Mouse (Mus musculus): ENCODE results near the gene Ncln. TPM values are rescaled to one million over a fixed set of nuclear protein-coding genes. Genes with fewer than 3 reads are reported as not detected.
A peak's percentile ranks its signal among the peaks of the same experiment; 100 is the strongest.

Ncln gene
- polyA plus RNA-seq, 1 experiment from 2014 or later, result 92.6 TPM

GRCm38 (mm10) chr10:81526779-81527178, 30.6 kb upstream of the Ncln start:
- DNase-seq (ENCODE audit: low spot score), result peak; percentile 79
- Histone ChIP-seq H3K4me1 (replicated peaks) (peaks cover 9% of the 10 kb centered on the region), H3K9me3 (no peaks in the 10 kb centered on the region), H3K27me3 (ENCODE audit: insufficient read depth, poor library complexity, severe bottlenecking) (peaks cover 26% of the 10 kb centered on the region), H3K27ac (no peak overlapping the region), H3K36me3 (peaks cover 40% of the 10 kb centered on the region), H3K4me3 (no peak overlapping the region; the same call in 1 of the 2 replicates)
- 20% methylated on average over 14 of the region's 14 CpGs for WGBS

GRCm38 (mm10) chr10:81525017-81525694, 29.0 kb upstream of the Ncln start:
- Histone ChIP-seq H3K4me1 (replicated peaks) (peaks cover 9% of the 10 kb centered on the region), H3K27ac (no peak overlapping the region), H3K4me3 (no peak overlapping the region), H3K36me3 (peaks cover 24% of the 10 kb centered on the region), H3K27me3 (ENCODE audit: insufficient read depth, poor library complexity, severe bottlenecking) (peaks cover 26% of the 10 kb centered on the region), H3K9me3 (no peaks in the 10 kb centered on the region)
- DNase-seq (ENCODE audit: low spot score), result no peak
- WGBS, result 65% methylated on average over 12 of the region's 13 CpGs

- WGBS, result 18% methylated on average over 9 of the region's 9 CpGs
- no peak within 1 kb of the TSS for H3K4me3 ChIP-seq
- peaks cover 9% of the 10 kb centered on the region for H3K4me1 ChIP-seq (replicated peaks)
- H3K27ac ChIP-seq, result peak within 1 kb of the TSS; percentile 2; the same call in 1 of the 2 replicates
- no peaks in the 10 kb centered on the region for H3K9me3 ChIP-seq
- DNase-seq (ENCODE audit: low spot score), result no peak
- peaks cover 26% of the 10 kb centered on the region for H3K27me3 ChIP-seq (ENCODE audit: insufficient read depth, poor library complexity, severe bottlenecking)
- peaks cover 14% of the 10 kb centered on the region for H3K36me3 ChIP-seq
Measured at GRCm38 (mm10) chr10:81524051-81524605, 27.9 kb upstream of the Ncln start, which contains the start of gene Gna15. Gene Gna15, minus strand, starts transcription at chr10:81524225.

- no peak overlapping the region for H3K4me3 ChIP-seq
- H3K36me3 ChIP-seq, result peaks cover 8% of the 10 kb centered on the region; the same call in 1 of the 2 replicates
- no peak for DNase-seq (ENCODE audit: low spot score)
- peaks cover 26% of the 10 kb centered on the region for H3K27me3 ChIP-seq (ENCODE audit: insufficient read depth, poor library complexity, severe bottlenecking)
- H3K4me1 ChIP-seq (replicated peaks), result peaks cover 9% of the 10 kb centered on the region
- H3K27ac ChIP-seq, result peak overlapping the region; percentile 2; the same call in 1 of the 2 replicates
- no peaks in the 10 kb centered on the region for H3K9me3 ChIP-seq
- WGBS, result 22% methylated on average over 19 of the region's 19 CpGs
Measured at GRCm38 (mm10) chr10:81523570-81523969, 27.4 kb upstream of the Ncln start.

- WGBS, result 77% methylated on average over 6 of the region's 6 CpGs
- H3K4me3 ChIP-seq, result no peak overlapping the region
Measured at GRCm38 (mm10) chr10:81523142-81523541, 26.9 kb upstream of the Ncln start.

GRCm38 (mm10) chr10:81519978-81520365, 23.8 kb upstream of the Ncln start:
- no peak overlapping the region for H3K27ac ChIP-seq
- DNase-seq (ENCODE audit: low spot score), result no peak
- peaks cover 9% of the 10 kb centered on the region for H3K4me1 ChIP-seq (replicated peaks)
- no peaks in the 10 kb centered on the region for H3K36me3 ChIP-seq
- no peak overlapping the region for H3K4me3 ChIP-seq
- WGBS, result 74% methylated on average over 3 of the region's 3 CpGs
- H3K27me3 ChIP-seq (ENCODE audit: insufficient read depth, poor library complexity, severe bottlenecking), result peaks cover 27% of the 10 kb centered on the region
- no peaks in the 10 kb centered on the region for H3K9me3 ChIP-seq

More at GRCm38 (mm10) chr10:81523142-81523541, 26.9 kb upstream of the Ncln start:
- DNase-seq (ENCODE audit: low spot score), result no peak
- peaks cover 26% of the 10 kb centered on the region for H3K27me3 ChIP-seq (ENCODE audit: insufficient read depth, poor library complexity, severe bottlenecking)
- peaks cover 4% of the 10 kb centered on the region; the same call in 1 of the 2 replicates for H3K36me3 ChIP-seq
- H3K4me1 ChIP-seq (replicated peaks), result peaks cover 9% of the 10 kb centered on the region
- no peaks in the 10 kb centered on the region for H3K9me3 ChIP-seq
- no peak overlapping the region for H3K27ac ChIP-seq

- Histone ChIP-seq H3K4me3 (no peak overlapping the region), H3K36me3 (no peaks in the 10 kb centered on the region)
- WGBS, result 79% methylated on average over 6 of the region's 6 CpGs
Measured at GRCm38 (mm10) chr10:81519227-81519977, 23.2 kb upstream of the Ncln start.

GRCm38 (mm10) chr10:81518546-81518945, 22.4 kb upstream of the Ncln start:
- Histone ChIP-seq H3K4me1 (replicated peaks) (peaks cover 2% of the 10 kb centered on the region; the same call in 1 of the 2 replicates), H3K27ac (no peak overlapping the region), H3K4me3 (no peak overlapping the region), H3K36me3 (no peaks in the 10 kb centered on the region), H3K27me3 (ENCODE audit: insufficient read depth, poor library complexity, severe bottlenecking) (peaks cover 12% of the 10 kb centered on the region), H3K9me3 (peaks cover 10% of the 10 kb centered on the region)
- WGBS, result 13% methylated on average over 4 of the region's 4 CpGs
- DNase-seq (ENCODE audit: low spot score), result peak; percentile 66

More at GRCm38 (mm10) chr10:81519227-81519977, 23.2 kb upstream of the Ncln start:
- peaks cover 1% of the 10 kb centered on the region for H3K9me3 ChIP-seq
- no peak overlapping the region for H3K27ac ChIP-seq
- peaks cover 9% of the 10 kb centered on the region for H3K4me1 ChIP-seq (replicated peaks)
- DNase-seq (ENCODE audit: low spot score), result no peak
- H3K27me3 ChIP-seq (ENCODE audit: insufficient read depth, poor library complexity, severe bottlenecking), result peaks cover 21% of the 10 kb centered on the region

GRCm38 (mm10) chr10:81517227-81517626, 21.0 kb upstream of the Ncln start:
- no peak overlapping the region for H3K4me3 ChIP-seq
- H3K36me3 ChIP-seq, result no peaks in the 10 kb centered on the region
- no peak overlapping the region for H3K27ac ChIP-seq
- H3K9me3 ChIP-seq, result peaks cover 10% of the 10 kb centered on the region
- 81% methylated on average over 8 of the region's 8 CpGs for WGBS
- H3K27me3 ChIP-seq (ENCODE audit: insufficient read depth, poor library complexity, severe bottlenecking), result peaks cover 15% of the 10 kb centered on the region
- H3K4me1 ChIP-seq (replicated peaks), result no peaks in the 10 kb centered on the region
- no peak for DNase-seq (ENCODE audit: low spot score)

- Histone ChIP-seq H3K4me3 (no peak overlapping the region), H3K9me3 (peaks cover 10% of the 10 kb centered on the region), H3K36me3 (no peaks in the 10 kb centered on the region), H3K27me3 (ENCODE audit: insufficient read depth, poor library complexity, severe bottlenecking) (peaks cover 31% of the 10 kb centered on the region), H3K4me1 (replicated peaks) (no peaks in the 10 kb centered on the region), H3K27ac (no peak overlapping the region)
- 84% methylated on average over 5 of the region's 5 CpGs for WGBS
- no peak for DNase-seq (ENCODE audit: low spot score)
Measured at GRCm38 (mm10) chr10:81513798-81514197, 17.6 kb upstream of the Ncln start.

- H3K27ac ChIP-seq, result no peak overlapping the region
- 84% methylated on average over 14 of the region's 14 CpGs for WGBS
- H3K4me1 ChIP-seq (replicated peaks), result peaks cover 5% of the 10 kb centered on the region
- peaks cover 25% of the 10 kb centered on the region for H3K27me3 ChIP-seq (ENCODE audit: insufficient read depth, poor library complexity, severe bottlenecking)
- no peaks in the 10 kb centered on the region for H3K36me3 ChIP-seq
- DNase-seq (ENCODE audit: low spot score), result no peak
- no peak overlapping the region for H3K4me3 ChIP-seq
- H3K9me3 ChIP-seq, result peaks cover 10% of the 10 kb centered on the region
Measured at GRCm38 (mm10) chr10:81510246-81510810, 14.1 kb upstream of the Ncln start.

- WGBS, result 76% methylated on average over 13 of the region's 13 CpGs
Measured at GRCm38 (mm10) chr10:81507691-81508489, 11.7 kb upstream of the Ncln start.

More at GRCm38 (mm10) chr10:81507691-81508489, 11.7 kb upstream of the Ncln start:
- Histone ChIP-seq H3K27me3 (ENCODE audit: insufficient read depth, poor library complexity, severe bottlenecking) (peaks cover 32% of the 10 kb centered on the region), H3K27ac (no peak overlapping the region), H3K9me3 (no peaks in the 10 kb centered on the region), H3K4me1 (replicated peaks) (peaks cover 6% of the 10 kb centered on the region), H3K4me3 (no peak overlapping the region), H3K36me3 (no peaks in the 10 kb centered on the region)
- no peak for DNase-seq (ENCODE audit: low spot score)
